Mouse (Mus musculus): ENCODE results near the gene Olfr70. TPM values are rescaled to one million over a fixed set of nuclear protein-coding genes. Genes with fewer than 3 reads are reported as not detected.

Olfr70 gene
- polyA plus RNA-seq, 1 experiment: not detected

DNA sequence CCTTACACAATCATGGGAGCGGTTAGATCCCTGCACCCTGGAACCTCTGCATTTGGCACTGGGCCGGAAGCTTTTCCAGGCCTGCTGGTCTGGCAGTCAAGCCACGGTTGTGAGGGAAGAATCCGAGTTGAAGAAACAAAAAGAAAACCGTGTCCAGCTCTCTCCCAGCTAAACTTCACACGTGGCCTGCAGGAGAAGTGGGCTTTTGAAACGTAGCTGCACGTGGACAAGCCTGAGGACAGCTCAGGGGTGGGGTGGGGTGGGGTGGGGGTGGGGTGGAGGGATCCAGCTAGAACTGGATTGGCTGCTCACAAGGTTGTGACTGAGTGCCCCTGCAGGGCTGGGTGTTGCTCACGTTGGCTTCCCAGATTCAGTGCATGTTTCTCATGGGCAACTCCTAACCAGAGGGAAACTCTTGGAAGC, 5.3 kb downstream of the Olfr70 start:
- TF ChIP-seq POLR2A (IDR thresholded peaks at IDR 0.05; ENCODE audit: low read depth, low read length) (no peak), CTCF (IDR thresholded peaks at IDR 0.05; ENCODE audit: extremely low read depth, insufficient read length, insufficient replicate concordance, low read depth, low read length) (no peak)
- Histone ChIP-seq H3K4me3 (ENCODE audit: low read depth, low read length) (no peak overlapping the region), H3K36me3 (ENCODE audit: control insufficient read depth, insufficient read depth, low read length) (no peaks in the 10 kb centered on the region), H3K27ac (ENCODE audit: insufficient read depth, low read depth, low read length) (no peak overlapping the region), H3K27me3 (ENCODE audit: control insufficient read depth, insufficient read depth, low read length) (no peaks in the 10 kb centered on the region), H3K4me1 (ENCODE audit: control insufficient read depth, insufficient read depth, insufficient read length, low read length) (peaks cover 5% of the 10 kb centered on the region)
- 11% methylated on average over 9 of the region's 9 CpGs for WGBS

DNA sequence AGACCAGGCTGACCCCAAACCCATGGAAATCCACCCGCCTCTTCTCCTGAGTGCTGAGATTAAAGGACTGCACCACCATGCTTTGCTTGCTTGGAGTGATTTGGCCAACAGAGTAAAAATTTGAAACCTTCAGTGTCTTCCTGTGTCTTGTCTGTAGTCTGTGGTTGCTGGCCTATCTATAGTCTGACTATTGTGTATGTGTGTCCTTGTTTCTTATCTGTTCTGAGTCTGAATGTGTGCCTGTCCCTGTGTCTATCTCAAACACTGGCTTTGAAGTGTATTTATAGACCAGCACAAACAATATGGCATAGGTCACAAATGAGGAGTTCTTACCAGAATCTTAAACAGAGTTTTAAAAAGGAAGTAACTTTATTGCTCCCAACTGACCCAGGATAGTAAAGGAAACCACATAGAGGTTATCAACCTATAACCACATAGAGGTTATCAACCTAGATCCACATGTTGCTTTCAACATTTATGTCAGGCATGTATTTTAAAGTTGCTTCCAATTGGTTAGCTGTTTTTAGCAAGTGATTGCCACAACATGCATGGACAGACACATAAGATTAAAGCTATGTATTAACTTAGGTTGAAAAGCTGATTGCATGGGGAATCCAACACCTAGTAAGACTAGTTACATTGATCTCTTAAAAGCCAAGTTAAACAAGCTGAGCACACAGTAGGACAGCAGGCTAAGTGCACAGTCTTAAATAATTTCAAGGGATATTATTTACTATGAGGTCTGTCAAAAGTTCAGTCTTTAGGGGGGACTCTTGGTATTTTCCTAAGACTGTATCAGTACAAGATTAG, 6.0 kb downstream of the Olfr70 start:
- Histone ChIP-seq H3K4me3 (ENCODE audit: low read depth, low read length) (no peak overlapping the region), H3K27ac (ENCODE audit: insufficient read depth, low read depth, low read length) (no peak overlapping the region), H3K27me3 (ENCODE audit: control insufficient read depth, insufficient read depth, low read length) (no peaks in the 10 kb centered on the region), H3K4me1 (ENCODE audit: control insufficient read depth, insufficient read depth, insufficient read length, low read length) (peaks cover 5% of the 10 kb centered on the region), H3K36me3 (ENCODE audit: control insufficient read depth, insufficient read depth, low read length) (no peaks in the 10 kb centered on the region)
- TF ChIP-seq CTCF (IDR thresholded peaks at IDR 0.05; ENCODE audit: extremely low read depth, insufficient read length, insufficient replicate concordance, low read depth, low read length) (no peak), POLR2A (IDR thresholded peaks at IDR 0.05; ENCODE audit: low read depth, low read length) (no peak)
- 79% methylated on average over 1 of the region's 1 CpGs for WGBS

DNA sequence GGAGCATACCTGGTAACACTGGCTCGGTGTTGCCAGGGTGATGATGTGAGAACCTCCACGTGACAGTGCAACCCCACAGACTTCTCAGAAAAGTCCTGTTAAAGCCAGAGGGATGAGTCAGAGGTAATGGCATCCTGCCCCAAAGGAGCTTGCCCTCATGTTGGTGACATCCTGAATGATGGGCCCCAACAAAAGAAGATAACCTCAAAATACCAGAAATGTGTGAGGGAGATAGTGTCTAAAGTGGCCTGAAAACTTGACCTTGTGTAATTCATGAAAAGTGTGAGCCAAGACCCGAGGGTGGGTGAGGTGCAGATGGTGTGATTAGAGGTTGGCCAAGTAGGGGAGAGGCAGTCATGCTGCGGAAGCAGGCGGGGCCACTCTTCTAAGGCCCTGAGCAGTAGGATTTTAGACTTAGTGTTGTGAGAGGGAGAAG, 6.8 kb downstream of the Olfr70 start:
- WGBS: 59% methylated on average over 5 of the region's 5 CpGs
- TF ChIP-seq POLR2A (IDR thresholded peaks at IDR 0.05; ENCODE audit: low read depth, low read length) (no peak), CTCF (IDR thresholded peaks at IDR 0.05; ENCODE audit: extremely low read depth, insufficient read length, insufficient replicate concordance, low read depth, low read length) (no peak)
- Histone ChIP-seq H3K4me3 (ENCODE audit: low read depth, low read length) (no peak overlapping the region), H3K4me1 (ENCODE audit: control insufficient read depth, insufficient read depth, insufficient read length, low read length) (peaks cover 5% of the 10 kb centered on the region), H3K36me3 (ENCODE audit: control insufficient read depth, insufficient read depth, low read length) (no peaks in the 10 kb centered on the region), H3K27ac (ENCODE audit: insufficient read depth, low read depth, low read length) (no peak overlapping the region), H3K27me3 (ENCODE audit: control insufficient read depth, insufficient read depth, low read length) (no peaks in the 10 kb centered on the region)

DNA sequence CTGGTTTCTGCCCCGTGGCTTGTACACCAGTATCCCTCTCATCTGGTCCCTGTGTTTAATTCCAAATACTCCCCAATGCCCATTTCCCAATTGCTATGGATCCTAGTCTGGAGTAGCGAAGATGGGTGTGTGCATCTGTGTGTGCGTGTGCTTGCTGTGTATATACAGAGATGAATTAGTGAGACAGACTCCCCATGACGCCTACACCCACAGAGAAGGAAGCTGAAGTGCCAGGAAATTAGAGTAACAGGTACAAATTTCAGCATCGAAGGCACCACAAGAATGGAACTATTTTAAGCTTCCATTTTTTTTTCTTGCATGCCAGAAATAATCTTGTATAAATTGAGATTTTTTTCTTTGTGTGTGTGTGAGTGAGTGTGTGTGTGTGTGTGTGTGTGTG, 9.6 kb downstream of the Olfr70 start:
- 76% methylated on average over 5 of the region's 5 CpGs for WGBS
- no peak overlapping the region for H3K27ac ChIP-seq (ENCODE audit: insufficient read depth, low read depth, low read length)
- H3K36me3 ChIP-seq (ENCODE audit: control insufficient read depth, insufficient read depth, low read length): no peaks in the 10 kb centered on the region
- peaks cover 5% of the 10 kb centered on the region for H3K4me1 ChIP-seq (ENCODE audit: control insufficient read depth, insufficient read depth, insufficient read length, low read length)
- TF ChIP-seq POLR2A (IDR thresholded peaks at IDR 0.05; ENCODE audit: low read depth, low read length) (no peak), CTCF (IDR thresholded peaks at IDR 0.05; ENCODE audit: extremely low read depth, insufficient read length, insufficient replicate concordance, low read depth, low read length) (no peak)
- no peaks in the 10 kb centered on the region; the same call in 1 of the 2 replicates for H3K27me3 ChIP-seq (ENCODE audit: control insufficient read depth, insufficient read depth, low read length)
- no peak overlapping the region for H3K4me3 ChIP-seq (ENCODE audit: low read depth, low read length)

DNA sequence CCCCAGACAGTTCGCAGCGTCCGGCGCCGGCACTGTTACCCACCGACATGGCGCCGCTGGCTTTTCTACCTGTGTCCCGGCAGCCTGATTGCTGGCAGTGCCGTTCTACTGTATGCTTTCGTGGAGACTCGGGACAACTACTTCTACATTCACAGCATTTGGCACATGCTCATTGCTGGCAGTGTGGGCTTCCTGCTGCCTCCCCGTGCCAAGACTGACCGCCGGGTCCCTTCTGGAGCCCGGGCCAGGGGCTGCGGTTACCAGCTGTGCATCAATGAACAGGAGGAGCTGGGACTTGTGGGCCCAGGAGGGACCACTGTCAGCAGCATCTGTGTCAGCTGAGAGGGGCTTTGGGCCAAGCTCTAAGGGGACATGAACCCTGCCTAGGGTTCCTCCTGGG, 10.6 kb downstream of the Olfr70 start:
- no peaks in the 10 kb centered on the region for H3K36me3 ChIP-seq (ENCODE audit: control insufficient read depth, insufficient read depth, low read length)
- no peaks in the 10 kb centered on the region; the same call in 1 of the 2 replicates for H3K27me3 ChIP-seq (ENCODE audit: control insufficient read depth, insufficient read depth, low read length)
- H3K4me3 ChIP-seq (ENCODE audit: low read depth, low read length): no peak overlapping the region
- 97% methylated on average over 17 of the region's 17 CpGs for WGBS
- H3K27ac ChIP-seq (ENCODE audit: insufficient read depth, low read depth, low read length): no peak overlapping the region
- H3K4me1 ChIP-seq (ENCODE audit: control insufficient read depth, insufficient read depth, insufficient read length, low read length): peaks cover under 1% of the 10 kb centered on the region; the same call in 1 of the 2 replicates
- TF ChIP-seq CTCF (IDR thresholded peaks at IDR 0.05; ENCODE audit: extremely low read depth, insufficient read length, insufficient replicate concordance, low read depth, low read length) (no peak), POLR2A (IDR thresholded peaks at IDR 0.05; ENCODE audit: low read depth, low read length) (no peak)

DNA sequence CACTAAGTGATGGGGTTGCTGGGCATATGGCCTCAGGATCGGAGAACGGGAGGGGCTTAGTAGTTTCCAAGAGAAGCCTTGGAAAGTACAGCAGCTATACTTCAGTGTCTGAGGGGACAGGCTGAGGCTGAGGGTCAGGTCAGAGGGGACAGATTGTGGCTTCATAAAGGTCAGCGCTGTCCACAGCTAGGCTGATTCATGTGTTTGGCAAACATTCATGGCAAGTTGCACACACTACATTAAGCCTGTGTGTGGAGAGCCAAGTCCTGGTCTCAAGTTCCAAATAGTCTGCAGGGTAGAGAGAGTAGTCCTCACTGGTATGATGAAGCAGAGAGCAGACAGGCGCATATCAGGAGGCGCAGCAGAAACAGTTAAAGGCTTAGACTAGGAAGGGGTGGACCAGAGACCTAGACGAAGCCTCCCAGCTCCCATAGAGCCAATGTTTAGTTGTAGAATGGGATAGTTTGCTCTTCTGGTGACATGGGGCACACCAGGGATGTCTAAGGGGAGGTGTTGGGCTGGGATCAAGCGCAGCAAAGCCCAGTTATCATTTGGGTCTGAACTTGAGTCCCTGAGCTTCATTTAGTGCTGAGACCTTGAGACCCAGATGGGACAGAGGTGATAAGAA, 21.1 kb downstream of the Olfr70 start:
- peaks cover 3% of the 10 kb centered on the region; the same call in 1 of the 2 replicates for H3K4me1 ChIP-seq (ENCODE audit: control insufficient read depth, insufficient read depth, insufficient read length, low read length)
- no peak overlapping the region for H3K27ac ChIP-seq (ENCODE audit: insufficient read depth, low read depth, low read length)
- H3K27me3 ChIP-seq (ENCODE audit: control insufficient read depth, insufficient read depth, low read length): no peaks in the 10 kb centered on the region
- 93% methylated on average over 7 of the region's 7 CpGs for WGBS
- TF ChIP-seq CTCF (IDR thresholded peaks at IDR 0.05; ENCODE audit: extremely low read depth, insufficient read length, insufficient replicate concordance, low read depth, low read length) (no peak), POLR2A (IDR thresholded peaks at IDR 0.05; ENCODE audit: low read depth, low read length) (no peak)
- no peaks in the 10 kb centered on the region for H3K36me3 ChIP-seq (ENCODE audit: control insufficient read depth, insufficient read depth, low read length)
- no peak overlapping the region for H3K4me3 ChIP-seq (ENCODE audit: low read depth, low read length)

DNA sequence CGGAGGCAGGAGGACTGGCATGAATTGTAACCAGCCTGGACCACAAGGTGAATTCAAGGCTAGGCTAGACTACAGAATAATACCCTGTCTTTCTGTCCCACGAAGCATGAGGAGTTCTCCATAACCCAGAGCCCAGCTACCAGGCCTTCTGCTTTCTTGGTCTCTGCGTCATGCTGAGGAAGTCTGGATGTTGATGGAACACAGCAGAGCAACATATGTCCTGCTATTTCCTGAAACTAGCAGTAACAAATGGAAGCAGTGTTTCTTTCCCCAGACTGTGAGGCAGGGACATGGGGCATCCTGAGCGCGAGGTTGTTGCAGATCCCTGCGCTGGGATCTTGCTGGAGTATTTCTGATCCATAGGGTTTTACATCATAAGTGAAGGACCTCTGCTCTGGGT, 22.1 kb downstream of the Olfr70 start:
- H3K27ac ChIP-seq (ENCODE audit: insufficient read depth, low read depth, low read length): no peak overlapping the region
- H3K4me1 ChIP-seq (ENCODE audit: control insufficient read depth, insufficient read depth, insufficient read length, low read length): peaks cover 3% of the 10 kb centered on the region; the same call in 1 of the 2 replicates
- no peaks in the 10 kb centered on the region for H3K27me3 ChIP-seq (ENCODE audit: control insufficient read depth, insufficient read depth, low read length)
- WGBS: 92% methylated on average over 6 of the region's 6 CpGs
- H3K36me3 ChIP-seq (ENCODE audit: control insufficient read depth, insufficient read depth, low read length): no peaks in the 10 kb centered on the region
- H3K4me3 ChIP-seq (ENCODE audit: low read depth, low read length): no peak overlapping the region
- TF ChIP-seq POLR2A (IDR thresholded peaks at IDR 0.05; ENCODE audit: low read depth, low read length) (no peak), CTCF (IDR thresholded peaks at IDR 0.05; ENCODE audit: extremely low read depth, insufficient read length, insufficient replicate concordance, low read depth, low read length) (no peak)

Data from small intestine, adult 2 months (tissue).